Mouse (Mus musculus): ENCODE results near the gene Hcst. TPM values are rescaled to one million over a fixed set of nuclear protein-coding genes. Genes with fewer than 3 reads are reported as not detected.

Hcst gene
- not detected for polyA plus RNA-seq (2014; fragmentation: Illumina TruSeq; extraction: RNeasy Lipid Tissue Mini Kit (QIAGEN cat#74804); ENCODE audit: low read depth, low replicate concordance)

GRCm38 (mm10) chr7:30419561-30420499 is at the start of gene Hcst:
TSS of gene Hcst (minus strand) at chr7:30419854.

GRCm38 (mm10) chr7:30457629-30458330 is 38.1 kb upstream of the Hcst start, which contains the start of the genes Kirrel2 and Nphs1:
TSS of gene Kirrel2 (minus strand) at chr7:30457690.
TSS of gene Nphs1 (plus strand) at chr7:30458315.

GRCm38 (mm10) chr7:30444971-30445751 is 25.5 kb upstream of the Hcst start, which contains the start of gene Aplp1:
TSS of gene Aplp1 (minus strand) at chr7:30445535.

GRCm38 (mm10) chr7:30421175-30421889 is 1.7 kb upstream of the Hcst start, which contains the start of gene Nfkbid:
TSS of gene Nfkbid (plus strand) at chr7:30421732.

GRCm38 (mm10) chr7:30413596-30413995 is 6.1 kb downstream of the Hcst start, which contains the start of gene Tyrobp:
TSS of gene Tyrobp (plus strand) at chr7:30413760.

Other genes with a start within 250 kb of the Hcst start
- 0.74 TPM for gene Cox7a1, start 235.7 kb downstream of the Hcst start, polyA plus RNA-seq (2014; fragmentation: Illumina TruSeq; extraction: RNeasy Lipid Tissue Mini Kit (QIAGEN cat#74804); ENCODE audit: low read depth, low replicate concordance)
- gene Capns1, start 221.0 kb downstream of the Hcst start, polyA plus RNA-seq (2014; fragmentation: Illumina TruSeq; extraction: RNeasy Lipid Tissue Mini Kit (QIAGEN cat#74804); ENCODE audit: low read depth, low replicate concordance): 117 TPM
- 3.9 TPM for gene Polr2i, start 187.9 kb downstream of the Hcst start, polyA plus RNA-seq (2014; fragmentation: Illumina TruSeq; extraction: RNeasy Lipid Tissue Mini Kit (QIAGEN cat#74804); ENCODE audit: low read depth, low replicate concordance)
- 8.5 TPM for gene Tbcb, start 187.6 kb downstream of the Hcst start, polyA plus RNA-seq (2014; fragmentation: Illumina TruSeq; extraction: RNeasy Lipid Tissue Mini Kit (QIAGEN cat#74804); ENCODE audit: low read depth, low replicate concordance)
- not detected for gene Ovol3, start 184.1 kb downstream of the Hcst start, polyA plus RNA-seq (2014; fragmentation: Illumina TruSeq; extraction: RNeasy Lipid Tissue Mini Kit (QIAGEN cat#74804); ENCODE audit: low read depth, low replicate concordance)
- 0.63 TPM for gene Thap8, start 139.8 kb downstream of the Hcst start, polyA plus RNA-seq (2014; fragmentation: Illumina TruSeq; extraction: RNeasy Lipid Tissue Mini Kit (QIAGEN cat#74804); ENCODE audit: low read depth, low replicate concordance)
- 22.5 TPM for gene Wdr62, start 139.4 kb downstream of the Hcst start, polyA plus RNA-seq (2014; fragmentation: Illumina TruSeq; extraction: RNeasy Lipid Tissue Mini Kit (QIAGEN cat#74804); ENCODE audit: low read depth, low replicate concordance)
- gene Clip3, start 128.1 kb downstream of the Hcst start, polyA plus RNA-seq (2014; fragmentation: Illumina TruSeq; extraction: RNeasy Lipid Tissue Mini Kit (QIAGEN cat#74804); ENCODE audit: low read depth, low replicate concordance): 9.1 TPM
- 1.8 TPM for gene Alkbh6, start 111.1 kb downstream of the Hcst start, polyA plus RNA-seq (2014; fragmentation: Illumina TruSeq; extraction: RNeasy Lipid Tissue Mini Kit (QIAGEN cat#74804); ENCODE audit: low read depth, low replicate concordance)
- gene Syne4, start 105.0 kb downstream of the Hcst start, polyA plus RNA-seq (2014; fragmentation: Illumina TruSeq; extraction: RNeasy Lipid Tissue Mini Kit (QIAGEN cat#74804); ENCODE audit: low read depth, low replicate concordance): 0.78 TPM
- 0.57 TPM for gene E130208F15Rik, start 98.1 kb downstream of the Hcst start, polyA plus RNA-seq (2014; fragmentation: Illumina TruSeq; extraction: RNeasy Lipid Tissue Mini Kit (QIAGEN cat#74804); ENCODE audit: low read depth, low replicate concordance)
- gene Sdhaf1, start 96.0 kb downstream of the Hcst start, polyA plus RNA-seq (2014; fragmentation: Illumina TruSeq; extraction: RNeasy Lipid Tissue Mini Kit (QIAGEN cat#74804); ENCODE audit: low read depth, low replicate concordance): 2.2 TPM
- gene Lrfn3, start 57.1 kb downstream of the Hcst start, polyA plus RNA-seq (2014; fragmentation: Illumina TruSeq; extraction: RNeasy Lipid Tissue Mini Kit (QIAGEN cat#74804); ENCODE audit: low read depth, low replicate concordance): not detected
- gene Tyrobp, start 6.1 kb downstream of the Hcst start, polyA plus RNA-seq (2014; fragmentation: Illumina TruSeq; extraction: RNeasy Lipid Tissue Mini Kit (QIAGEN cat#74804); ENCODE audit: low read depth, low replicate concordance): not detected
- gene Nfkbid, start 1.9 kb upstream of the Hcst start, polyA plus RNA-seq (2014; fragmentation: Illumina TruSeq; extraction: RNeasy Lipid Tissue Mini Kit (QIAGEN cat#74804); ENCODE audit: low read depth, low replicate concordance): 0.10 TPM
- 1.3 TPM for gene Aplp1, start 25.7 kb upstream of the Hcst start, polyA plus RNA-seq (2014; fragmentation: Illumina TruSeq; extraction: RNeasy Lipid Tissue Mini Kit (QIAGEN cat#74804); ENCODE audit: low read depth, low replicate concordance)
- not detected for gene Kirrel2, start 37.8 kb upstream of the Hcst start, polyA plus RNA-seq (2014; fragmentation: Illumina TruSeq; extraction: RNeasy Lipid Tissue Mini Kit (QIAGEN cat#74804); ENCODE audit: low read depth, low replicate concordance)
- gene Nphs1, start 38.5 kb upstream of the Hcst start, polyA plus RNA-seq (2014; fragmentation: Illumina TruSeq; extraction: RNeasy Lipid Tissue Mini Kit (QIAGEN cat#74804); ENCODE audit: low read depth, low replicate concordance): 0.07 TPM
- not detected for gene Prodh2, start 73.8 kb upstream of the Hcst start, polyA plus RNA-seq (2014; fragmentation: Illumina TruSeq; extraction: RNeasy Lipid Tissue Mini Kit (QIAGEN cat#74804); ENCODE audit: low read depth, low replicate concordance)
- 4.2 TPM for gene Arhgap33, start 115.2 kb upstream of the Hcst start, polyA plus RNA-seq (2014; fragmentation: Illumina TruSeq; extraction: RNeasy Lipid Tissue Mini Kit (QIAGEN cat#74804); ENCODE audit: low read depth, low replicate concordance)
- gene Hspb6, start 132.3 kb upstream of the Hcst start, polyA plus RNA-seq (2014; fragmentation: Illumina TruSeq; extraction: RNeasy Lipid Tissue Mini Kit (QIAGEN cat#74804); ENCODE audit: low read depth, low replicate concordance): 35.8 TPM
- gene Proser3, start 132.4 kb upstream of the Hcst start, polyA plus RNA-seq (2014; fragmentation: Illumina TruSeq; extraction: RNeasy Lipid Tissue Mini Kit (QIAGEN cat#74804); ENCODE audit: low read depth, low replicate concordance): 5.3 TPM
- 9.7 TPM for gene Lin37, start 140.0 kb upstream of the Hcst start, polyA plus RNA-seq (2014; fragmentation: Illumina TruSeq; extraction: RNeasy Lipid Tissue Mini Kit (QIAGEN cat#74804); ENCODE audit: low read depth, low replicate concordance)
- gene U2af1l4, start 143.4 kb upstream of the Hcst start, polyA plus RNA-seq (2014; fragmentation: Illumina TruSeq; extraction: RNeasy Lipid Tissue Mini Kit (QIAGEN cat#74804); ENCODE audit: low read depth, low replicate concordance): 13.3 TPM
- gene Gm49396, start 143.5 kb upstream of the Hcst start, polyA plus RNA-seq (2014; fragmentation: Illumina TruSeq; extraction: RNeasy Lipid Tissue Mini Kit (QIAGEN cat#74804); ENCODE audit: low read depth, low replicate concordance): 0.97 TPM
- 22.6 TPM for gene Psenen, start 143.8 kb upstream of the Hcst start, polyA plus RNA-seq (2014; fragmentation: Illumina TruSeq; extraction: RNeasy Lipid Tissue Mini Kit (QIAGEN cat#74804); ENCODE audit: low read depth, low replicate concordance)
- gene Igflr1, start 145.6 kb upstream of the Hcst start, polyA plus RNA-seq (2014; fragmentation: Illumina TruSeq; extraction: RNeasy Lipid Tissue Mini Kit (QIAGEN cat#74804); ENCODE audit: low read depth, low replicate concordance): not detected
- gene Kmt2b, start 168.9 kb upstream of the Hcst start, polyA plus RNA-seq (2014; fragmentation: Illumina TruSeq; extraction: RNeasy Lipid Tissue Mini Kit (QIAGEN cat#74804); ENCODE audit: low read depth, low replicate concordance): 7.6 TPM
- gene Zbtb32, start 179.1 kb upstream of the Hcst start, polyA plus RNA-seq (2014; fragmentation: Illumina TruSeq; extraction: RNeasy Lipid Tissue Mini Kit (QIAGEN cat#74804); ENCODE audit: low read depth, low replicate concordance): 21.3 TPM
- not detected for gene Upk1a, start 193.0 kb upstream of the Hcst start, polyA plus RNA-seq (2014; fragmentation: Illumina TruSeq; extraction: RNeasy Lipid Tissue Mini Kit (QIAGEN cat#74804); ENCODE audit: low read depth, low replicate concordance)
- gene Cox6b1, start 206.3 kb upstream of the Hcst start, polyA plus RNA-seq (2014; fragmentation: Illumina TruSeq; extraction: RNeasy Lipid Tissue Mini Kit (QIAGEN cat#74804); ENCODE audit: low read depth, low replicate concordance): 113 TPM
- gene Etv2, start 216.0 kb upstream of the Hcst start, polyA plus RNA-seq (2014; fragmentation: Illumina TruSeq; extraction: RNeasy Lipid Tissue Mini Kit (QIAGEN cat#74804); ENCODE audit: low read depth, low replicate concordance): not detected
- 0.29 TPM for gene Rbm42, start 230.5 kb upstream of the Hcst start, polyA plus RNA-seq (2014; fragmentation: Illumina TruSeq; extraction: RNeasy Lipid Tissue Mini Kit (QIAGEN cat#74804); ENCODE audit: low read depth, low replicate concordance)
- 7.4 TPM for gene Haus5, start 245.1 kb upstream of the Hcst start, polyA plus RNA-seq (2014; fragmentation: Illumina TruSeq; extraction: RNeasy Lipid Tissue Mini Kit (QIAGEN cat#74804); ENCODE audit: low read depth, low replicate concordance)

All from testis, adult 10 weeks (tissue).